Mouse (Mus musculus): ENCODE results near the gene Grm4. TPM values are rescaled to one million over a fixed set of nuclear protein-coding genes. Genes with fewer than 3 reads are reported as not detected.

The Grm4 gene
- total RNA-seq, 4 experiments from 2014 or later: 2.6 to 3.9 (median 3.2) TPM

DNA sequence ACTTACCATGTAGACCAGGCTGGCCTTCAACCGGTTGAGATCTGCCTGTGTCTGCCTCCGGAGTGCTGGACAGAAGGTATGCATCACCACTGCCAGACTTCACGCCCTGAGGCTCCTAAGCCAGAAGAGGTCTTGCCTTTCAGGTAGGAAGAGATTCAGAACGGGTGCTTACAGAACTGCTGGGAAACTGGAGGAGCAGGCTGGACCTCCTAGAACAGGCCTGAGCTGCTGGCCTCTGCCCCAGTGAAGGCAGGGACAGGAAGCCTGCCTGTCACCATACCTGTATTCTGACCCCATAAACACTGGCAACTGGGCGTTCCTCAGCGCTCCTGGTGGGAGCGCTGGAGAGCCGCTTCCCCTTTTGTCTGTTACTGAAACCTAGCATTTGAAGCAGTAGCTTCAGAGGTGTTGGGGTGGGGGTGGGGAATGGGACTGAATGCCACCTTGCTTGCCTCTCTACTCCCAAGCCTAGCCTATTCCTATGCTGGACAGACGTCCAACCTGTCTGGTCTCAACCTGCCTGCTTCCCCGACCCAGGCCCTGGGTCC is 30.3 kb upstream of the Grm4 start:
- no peak for DNase-seq

DNA sequence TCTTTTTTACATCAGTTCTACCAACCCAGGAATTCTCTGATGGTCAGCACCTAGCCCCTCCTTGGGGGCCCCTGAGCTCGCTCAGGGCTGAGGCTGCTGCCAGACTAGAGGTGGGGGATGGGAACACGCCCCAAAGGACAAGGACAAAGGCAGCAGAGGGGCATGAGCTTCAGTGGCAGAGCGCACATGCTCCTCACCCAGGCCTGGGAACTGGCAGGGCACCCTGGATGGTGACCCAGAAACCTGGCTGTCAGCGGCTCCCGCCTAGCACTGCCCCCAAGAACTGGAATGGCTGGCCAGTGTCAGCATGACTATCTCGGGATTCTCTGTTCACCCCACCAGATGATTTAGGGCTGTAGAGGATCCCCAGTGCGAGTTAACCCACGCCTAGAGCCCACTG is 28.0 kb upstream of the Grm4 start:
- DNase-seq: no peak

DNA sequence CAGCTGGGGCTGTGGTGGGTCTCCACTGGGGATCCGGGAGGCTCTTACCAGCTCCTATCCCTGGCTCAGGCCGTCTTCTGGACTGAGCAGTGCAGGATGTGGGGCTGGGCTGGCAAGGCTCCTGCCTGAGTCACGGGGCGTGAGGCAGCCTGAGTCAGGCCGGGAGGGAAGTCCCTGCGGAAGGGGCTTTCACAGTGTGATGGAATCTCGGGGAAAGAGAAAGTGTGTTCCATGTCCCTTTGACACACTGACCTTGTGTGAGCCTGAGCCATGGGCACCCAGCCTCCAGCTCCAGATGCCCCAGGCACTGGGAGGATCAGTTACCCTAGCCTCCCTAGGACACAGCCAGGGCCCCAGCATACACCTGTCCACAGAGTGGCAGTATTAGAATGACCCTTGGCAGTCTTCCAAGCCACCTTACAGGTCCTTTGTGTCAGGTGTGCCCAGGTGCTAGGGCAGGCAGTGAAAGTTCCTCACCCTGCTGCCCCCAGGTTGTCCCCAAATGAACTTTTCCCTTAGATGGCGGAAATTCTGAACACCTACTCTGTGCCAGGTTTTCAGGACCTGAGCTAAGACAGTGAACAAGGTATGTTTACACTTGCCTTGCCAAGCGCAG is 26.2 kb upstream of the Grm4 start:
- peak; percentile 72 for DNase-seq

DNA sequence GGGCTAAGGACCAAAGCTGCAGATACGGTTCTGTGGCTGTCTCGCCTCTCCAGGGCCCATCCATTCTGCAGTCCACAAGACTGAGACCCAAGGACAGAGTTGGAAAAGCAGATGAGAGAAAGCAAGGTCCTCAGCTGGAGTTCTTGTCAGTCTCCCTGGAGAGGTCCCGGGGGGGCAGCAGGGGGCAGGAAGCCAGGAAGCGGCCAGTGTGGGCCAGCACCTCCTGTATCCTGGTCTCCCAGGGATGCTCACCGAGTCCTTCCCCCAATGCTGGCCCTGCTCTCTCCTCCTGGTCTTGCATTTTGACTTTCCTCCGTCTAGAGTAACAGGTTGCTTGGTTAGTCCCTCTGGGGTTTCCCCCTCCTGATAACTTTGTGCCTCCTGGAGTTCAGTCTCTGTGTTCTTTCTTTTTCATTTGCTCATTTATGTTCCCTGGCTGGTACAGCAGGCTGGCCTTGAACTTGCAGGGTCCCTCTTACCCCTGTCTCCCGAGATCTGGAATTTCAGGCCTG is 25.4 kb upstream of the Grm4 start:
- no peak for DNase-seq

DNA sequence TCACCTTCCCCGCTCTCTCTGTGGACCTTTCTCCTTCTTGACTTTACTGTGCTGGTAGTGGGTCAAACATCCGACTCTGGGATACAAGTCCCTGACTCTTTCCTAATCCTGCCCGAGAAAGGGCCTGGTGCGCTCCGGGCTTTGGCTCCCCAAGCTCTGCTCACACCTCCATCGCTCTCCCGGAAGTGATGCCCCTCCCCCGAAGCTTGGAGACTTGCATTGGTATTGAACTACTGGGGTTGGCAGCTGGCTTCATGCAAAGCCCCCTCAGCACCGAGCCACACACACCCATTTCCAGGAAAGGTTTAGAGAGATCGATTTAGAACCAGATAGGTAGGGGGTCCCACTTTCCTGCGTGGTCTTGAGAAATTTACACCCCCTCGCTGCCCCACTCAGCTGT is 24.8 kb upstream of the Grm4 start:
- no peak for DNase-seq

DNA sequence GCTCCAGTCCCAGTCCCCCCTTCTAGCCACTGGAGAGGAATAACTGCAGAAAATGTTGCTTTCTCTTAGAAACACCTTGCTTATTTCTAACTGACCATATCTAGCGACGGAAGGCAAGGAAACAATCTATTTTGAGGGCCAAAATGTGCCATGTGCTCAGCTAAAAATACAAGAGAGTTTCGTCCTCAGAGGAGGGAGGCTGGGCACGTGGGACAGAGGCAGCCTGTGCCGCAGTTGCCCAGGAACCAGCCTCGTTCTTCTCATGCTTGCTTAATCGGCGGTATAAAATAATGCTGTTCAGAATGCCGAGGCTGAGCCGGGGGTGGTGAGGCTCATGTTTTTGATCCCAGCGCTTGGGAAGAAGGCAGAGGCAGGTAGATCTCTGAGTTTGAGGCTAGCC is 23.3 kb upstream of the Grm4 start:
- DNase-seq: no peak

DNA sequence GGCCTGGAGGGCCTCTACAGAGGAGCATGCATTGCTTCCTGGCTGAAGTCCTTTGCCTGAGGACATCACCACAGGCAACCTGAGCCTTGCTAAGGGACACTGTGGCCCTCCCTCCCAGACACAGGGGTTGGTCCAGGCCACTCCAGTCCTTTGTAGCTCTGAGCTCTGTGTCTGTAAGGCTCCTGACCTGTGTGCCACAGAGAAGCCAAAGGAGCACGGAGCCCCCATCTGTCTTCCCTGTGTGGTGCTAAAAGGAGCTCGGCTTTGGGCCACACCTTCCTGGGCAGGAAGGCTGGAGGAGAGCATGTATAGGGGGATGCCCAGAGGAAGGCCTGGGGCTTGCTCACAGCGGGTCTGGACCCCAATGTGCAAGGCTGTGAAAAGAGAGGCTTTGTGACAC is 20.8 kb upstream of the Grm4 start:
- DNase-seq: no peak

DNA sequence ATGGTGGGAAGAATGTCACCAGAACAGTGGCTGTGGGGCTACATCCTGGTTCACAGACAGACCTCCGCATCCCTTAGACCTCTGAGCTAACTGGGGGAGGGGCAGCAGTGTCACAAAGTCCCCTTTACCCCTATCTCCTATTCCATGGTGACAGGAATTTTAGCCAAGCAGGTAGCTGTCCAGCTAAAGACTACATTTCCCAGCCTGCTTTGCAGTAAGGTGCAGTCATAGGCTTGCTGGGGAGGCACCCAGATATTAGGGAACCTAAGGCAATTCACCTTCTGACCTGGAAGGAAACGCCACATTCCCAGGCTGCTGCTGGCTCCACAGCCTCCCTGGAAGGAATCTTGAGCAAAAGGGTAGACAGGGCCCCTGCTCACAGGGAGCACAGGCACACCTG is 20.1 kb upstream of the Grm4 start:
- no peak for DNase-seq

DNA sequence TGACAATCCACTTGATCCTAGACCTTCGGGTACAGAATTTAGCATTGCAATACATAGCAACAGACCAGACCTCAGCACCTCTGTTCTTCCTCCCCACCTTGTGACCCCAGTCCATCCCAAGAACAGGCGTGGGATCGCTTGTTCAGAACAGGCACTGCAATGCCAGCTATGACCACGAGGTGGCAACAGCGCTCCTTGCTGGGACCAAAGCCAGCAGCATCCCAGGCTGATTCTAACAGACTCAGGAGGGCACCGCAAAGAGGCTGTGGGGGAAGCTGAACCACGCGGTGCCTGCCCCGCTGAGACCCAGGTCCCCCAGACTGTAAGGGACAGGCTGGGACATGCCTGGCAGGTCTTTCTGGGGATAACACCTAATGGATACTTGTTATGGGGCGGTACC is 13.5 kb upstream of the Grm4 start:
- DNase-seq: peak; percentile 72

DNA sequence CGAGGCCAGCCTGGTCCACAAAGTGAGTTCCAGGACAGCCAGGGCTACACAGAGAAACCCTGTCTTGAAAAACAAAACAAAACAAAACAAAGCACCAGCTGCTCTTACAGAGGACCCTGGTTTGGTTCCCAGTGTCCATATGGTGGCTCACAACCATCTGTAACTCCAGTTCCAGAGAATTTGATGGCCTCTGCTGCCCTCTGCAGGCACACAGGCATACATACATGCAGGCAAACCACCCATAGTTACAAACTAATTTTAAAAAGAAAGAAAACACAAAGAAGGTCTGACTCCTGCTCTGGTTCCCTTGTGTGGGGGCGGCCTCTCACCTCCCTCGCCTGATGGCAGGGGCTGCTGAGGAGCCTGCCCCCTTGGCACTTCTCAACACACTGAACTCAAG is 12.2 kb upstream of the Grm4 start:
- no peak for DNase-seq

DNA sequence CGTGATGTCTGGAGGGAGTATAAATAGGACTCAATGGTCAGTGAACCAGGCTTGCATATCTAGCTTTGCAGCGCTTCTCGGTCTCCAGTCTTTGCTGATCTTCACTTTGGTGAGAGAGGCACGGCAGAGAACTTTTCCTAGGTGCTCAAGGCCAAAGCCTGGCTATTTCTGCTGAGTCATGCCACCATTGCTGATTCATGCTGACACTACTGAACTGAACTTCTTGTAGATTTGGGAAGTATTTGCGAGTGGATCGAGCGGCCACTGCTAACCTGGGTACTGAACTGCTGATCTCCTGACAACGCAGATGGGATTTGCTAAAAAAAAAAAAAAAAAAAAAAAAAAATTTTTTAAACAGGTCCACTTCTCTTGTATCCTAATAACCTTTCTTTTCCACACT is 10.9 kb upstream of the Grm4 start:
- DNase-seq: no peak

DNA sequence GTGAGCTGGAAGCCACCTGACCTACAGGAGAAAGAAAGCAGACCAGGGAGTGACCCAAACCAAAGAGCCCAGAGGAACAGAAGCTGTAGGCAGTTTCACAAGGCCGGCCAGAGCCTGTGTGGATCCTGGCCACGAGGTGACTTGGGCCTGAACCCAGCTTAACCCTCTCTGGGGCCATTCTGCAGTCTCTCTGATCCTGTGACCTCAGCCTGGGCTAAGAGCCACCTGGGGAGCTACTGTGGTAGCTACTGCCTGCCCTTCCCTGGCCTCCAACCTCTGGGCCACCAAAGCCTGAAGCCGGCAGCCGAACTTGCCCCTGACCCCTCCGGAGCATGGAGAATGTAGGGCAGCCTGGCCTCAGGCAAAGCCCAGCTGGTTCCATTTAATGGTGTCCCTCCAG is 7.6 kb upstream of the Grm4 start:
- DNase-seq: peak; percentile 29

DNA sequence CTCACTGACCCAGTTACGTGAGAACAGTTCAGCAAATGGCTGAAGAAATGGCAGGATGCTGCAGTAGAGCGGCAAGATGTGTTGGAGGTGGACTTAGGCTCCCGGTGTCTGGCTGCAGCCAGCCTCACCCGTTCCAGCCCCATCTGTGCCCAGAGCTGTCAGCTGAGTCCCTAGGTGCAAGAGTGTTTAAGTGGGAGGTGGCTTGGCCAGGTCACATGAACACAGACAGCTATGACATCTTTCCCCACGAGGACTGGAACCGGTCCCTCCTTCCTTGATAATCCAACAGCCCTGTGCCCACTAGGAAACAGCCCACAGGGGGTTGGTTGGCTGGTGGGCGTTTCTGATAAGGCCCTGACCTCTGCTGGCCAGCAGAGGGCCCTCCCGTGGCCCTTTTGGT is 6.8 kb upstream of the Grm4 start:
- no peak for DNase-seq

DNA sequence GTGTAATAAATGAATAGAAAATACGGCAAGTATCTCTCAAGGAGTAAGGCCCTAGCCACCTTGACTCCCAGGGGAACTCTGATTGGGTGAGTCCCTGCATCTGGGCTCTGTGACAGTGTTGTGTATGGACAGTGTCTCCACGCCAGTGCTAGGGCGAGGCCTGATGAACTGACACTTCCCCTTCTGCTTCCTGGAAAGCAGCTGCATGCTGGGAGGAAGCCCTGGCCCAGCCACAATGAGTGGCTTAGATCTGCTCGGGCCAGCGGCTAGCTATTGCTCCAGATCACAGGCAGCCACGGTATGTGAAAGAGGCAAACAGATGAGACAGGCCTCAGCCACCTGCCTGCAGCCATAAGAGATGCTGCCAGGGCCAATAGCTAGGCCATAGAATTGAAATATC is 6.0 kb upstream of the Grm4 start:
- DNase-seq: no peak

DNA sequence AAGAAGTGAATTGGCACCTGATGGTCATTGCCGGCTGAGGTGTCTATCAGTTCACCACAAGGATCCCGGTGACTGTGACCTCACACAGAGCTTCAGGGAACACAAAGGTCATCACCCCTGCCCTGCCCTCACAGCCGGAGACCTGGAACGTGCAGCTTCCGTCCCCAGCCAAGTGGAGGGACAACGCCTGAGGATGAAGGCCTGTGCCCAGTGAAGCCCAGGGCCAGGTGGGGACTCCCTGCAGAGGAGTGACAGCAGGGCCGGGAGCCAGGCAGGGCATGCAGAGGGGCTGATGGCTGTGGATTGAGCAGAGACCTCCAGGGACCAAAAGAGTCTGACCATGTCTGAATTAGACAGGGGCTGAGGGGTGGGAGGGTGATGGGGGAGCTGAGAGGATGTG is 1.9 kb upstream of the Grm4 start:
- no peak for DNase-seq

DNA sequence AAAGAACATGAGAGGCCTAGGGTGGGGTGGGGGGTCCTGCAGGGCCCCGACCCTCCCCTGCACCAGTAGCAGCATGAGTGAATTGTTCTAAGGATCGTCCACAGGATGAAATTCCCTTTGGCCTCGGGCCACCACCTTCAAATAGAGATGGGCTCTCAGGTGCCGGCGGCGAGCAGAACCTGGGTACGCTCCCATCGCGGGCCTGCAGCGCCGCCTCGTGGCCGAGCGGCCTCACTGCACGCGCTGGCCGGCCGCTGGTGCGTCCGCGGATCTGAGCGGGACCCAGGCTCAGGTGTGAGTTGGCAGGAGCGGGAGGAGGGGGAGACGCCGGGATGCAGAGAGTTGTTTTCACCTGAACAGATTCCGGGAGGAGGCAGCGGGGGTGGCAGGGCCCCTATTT is 646 bp downstream of the Grm4 start:
- no peak for DNase-seq

DNA sequence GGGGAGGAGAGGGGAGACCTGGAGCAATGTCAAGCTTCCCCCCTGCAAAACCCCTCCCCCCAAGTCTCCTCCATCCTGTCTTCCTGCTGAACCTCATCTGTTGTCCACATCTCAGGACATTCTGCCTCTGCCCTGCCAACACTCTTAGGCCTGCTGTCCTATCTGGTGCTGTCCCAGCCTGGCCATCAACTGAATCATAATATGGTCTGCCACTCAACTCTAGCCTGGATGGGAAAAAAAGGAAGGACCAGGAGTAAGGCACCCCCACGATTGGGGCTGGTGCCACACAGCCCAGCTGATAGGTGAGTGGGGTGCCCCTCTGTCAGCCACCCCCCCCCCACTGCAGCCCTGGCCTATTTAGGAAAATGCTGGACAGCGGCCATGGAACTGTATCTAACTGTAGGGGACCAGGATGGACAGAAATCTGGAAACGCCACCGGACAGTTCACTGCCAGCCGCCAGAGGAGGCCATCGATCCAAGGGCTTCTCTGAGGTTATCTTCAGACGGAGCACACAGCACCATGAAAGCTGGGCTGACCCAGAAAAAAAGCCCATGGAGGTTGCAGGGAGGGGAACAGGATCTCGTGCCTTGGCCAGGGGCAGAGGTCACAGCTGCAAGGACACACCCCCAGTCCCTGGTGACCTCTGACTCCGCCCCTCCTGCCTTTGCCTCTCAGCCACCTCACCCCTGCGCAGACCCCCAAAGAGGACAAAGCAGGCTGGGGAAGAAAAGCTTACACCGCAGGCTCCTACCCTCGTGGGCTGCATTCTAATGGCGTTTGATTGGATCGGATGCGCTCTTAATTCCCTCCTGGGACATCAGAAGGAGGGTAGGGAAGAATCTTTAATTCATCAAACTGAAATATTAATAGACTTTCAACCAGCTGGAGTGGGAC is 2.3 kb downstream of the Grm4 start:
- DNase-seq: no peak

DNA sequence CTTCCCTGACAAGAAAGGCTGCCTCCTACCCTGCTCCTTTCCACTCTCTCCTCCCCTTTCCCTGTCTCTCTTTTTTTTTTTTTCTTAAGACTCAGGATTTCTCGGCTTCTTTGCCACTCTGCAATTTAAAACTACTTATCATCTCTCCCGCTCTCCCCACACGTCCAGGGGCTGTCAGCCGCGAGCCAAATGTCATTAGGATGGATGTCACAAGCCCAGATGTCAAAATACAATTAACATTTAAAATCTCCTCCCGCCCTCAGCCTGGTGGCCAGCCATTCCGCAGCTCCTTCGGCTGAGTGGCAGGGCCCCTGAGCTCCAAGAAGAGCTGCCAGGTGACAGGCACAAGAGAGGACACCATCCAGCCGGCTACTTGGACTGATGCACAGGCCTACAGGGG is 2.9 kb downstream of the Grm4 start:
- DNase-seq: no peak

DNA sequence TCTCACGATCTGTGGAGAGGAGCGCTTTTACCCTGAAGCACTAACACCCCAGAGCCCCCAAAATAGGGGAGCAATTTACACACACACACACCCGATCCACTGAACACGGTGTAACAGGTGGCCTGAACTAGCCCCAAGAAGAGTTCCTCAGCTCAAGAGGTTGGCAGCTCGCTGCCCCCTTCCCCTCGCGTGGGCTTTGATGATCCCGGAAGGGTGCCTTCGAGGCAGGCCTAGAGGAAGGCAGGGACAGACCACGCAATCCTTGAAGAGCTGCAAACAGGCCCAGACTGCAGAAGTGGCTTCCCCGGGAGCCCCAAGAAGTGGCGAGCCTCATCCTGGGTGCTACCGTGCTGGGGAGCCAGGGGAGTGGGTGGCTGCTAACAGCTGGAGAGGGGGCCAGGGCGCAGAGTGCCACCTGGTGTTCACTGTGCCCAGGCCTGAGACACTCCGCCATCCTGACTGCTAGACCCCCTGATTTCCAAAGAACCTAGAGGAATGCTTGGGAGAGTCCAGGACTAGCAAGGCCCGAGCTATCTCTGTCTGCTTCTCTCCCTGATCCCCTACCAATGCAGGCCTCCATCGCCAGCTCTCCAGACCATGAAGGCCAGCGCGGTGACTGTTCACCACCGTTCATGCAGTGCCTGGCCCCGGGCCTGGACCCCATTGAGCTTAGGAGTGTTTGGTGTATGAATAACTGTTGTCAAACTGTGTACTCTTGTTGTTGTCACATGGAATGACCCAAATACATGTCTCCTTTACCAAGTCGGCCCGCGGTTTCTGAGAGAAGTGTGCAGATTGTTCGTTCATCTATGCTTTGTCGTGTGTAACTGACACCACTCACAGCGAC is 7.1 kb downstream of the Grm4 start:
- DNase-seq: no peak

DNA sequence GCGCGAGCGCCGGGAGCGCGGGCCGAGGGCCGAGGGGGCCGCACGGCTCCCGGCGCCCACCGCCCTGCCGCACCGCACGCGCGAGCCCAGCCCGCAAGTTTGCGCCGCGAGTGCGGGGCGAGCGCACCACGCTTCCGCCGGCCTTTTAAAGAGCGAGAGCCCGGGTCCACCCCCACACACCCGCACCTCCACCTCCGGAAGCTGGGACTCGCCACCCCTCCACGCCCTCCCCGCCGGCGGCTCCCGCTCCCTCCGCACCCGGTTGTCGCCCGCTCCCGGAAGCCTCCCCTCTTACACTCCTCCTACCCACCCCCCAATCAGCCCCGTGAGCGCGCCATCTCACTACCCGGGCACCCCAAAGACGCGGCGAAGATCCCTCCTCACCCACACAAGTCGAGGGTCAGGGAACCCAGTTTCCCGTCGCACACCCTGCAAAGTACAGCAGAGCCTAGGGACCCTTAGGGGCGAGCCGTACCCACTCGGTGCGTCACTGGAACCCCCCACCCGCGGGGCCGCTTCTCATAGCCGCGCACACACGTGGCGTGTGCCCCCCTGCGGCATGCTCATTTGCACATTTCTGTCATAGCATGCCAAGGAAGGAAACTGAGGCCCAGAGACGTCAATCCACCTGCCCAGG is 7.8 kb downstream of the Grm4 start:
- no peak for DNase-seq

DNA sequence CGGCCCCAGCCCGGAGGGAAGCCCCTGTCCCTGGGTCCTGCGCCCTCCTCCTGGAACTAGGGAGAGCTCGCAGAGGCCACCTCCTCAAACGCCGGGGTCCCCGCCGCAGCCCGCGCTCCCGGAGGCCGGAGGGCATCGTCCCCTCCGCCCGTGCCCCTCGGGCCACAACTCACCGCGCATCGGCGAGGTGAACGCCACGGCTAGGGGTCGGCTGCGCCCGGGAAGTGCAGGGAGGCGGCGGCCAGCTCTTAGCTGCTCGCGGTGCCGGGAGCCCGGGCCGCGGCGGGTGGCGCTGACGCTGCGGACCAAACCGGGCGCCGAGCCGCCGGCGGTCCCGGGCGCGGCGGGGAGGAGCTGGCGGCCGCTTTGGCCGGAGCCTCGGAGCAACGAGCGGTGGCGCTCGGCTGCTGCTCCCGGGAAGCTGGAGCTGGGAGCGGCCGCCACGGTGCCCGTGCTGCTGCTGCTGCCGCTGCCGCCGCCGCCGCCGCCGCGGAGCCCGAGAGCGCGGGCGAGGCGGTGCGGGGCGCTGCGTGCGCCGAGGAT is 8.5 kb downstream of the Grm4 start:
- no peak for DNase-seq

Data from adrenal gland, adult 8-10 months (tissue).